Comparison of ENCODE assay signal across 16 mouse cellular contexts in the genomic region with DNA sequence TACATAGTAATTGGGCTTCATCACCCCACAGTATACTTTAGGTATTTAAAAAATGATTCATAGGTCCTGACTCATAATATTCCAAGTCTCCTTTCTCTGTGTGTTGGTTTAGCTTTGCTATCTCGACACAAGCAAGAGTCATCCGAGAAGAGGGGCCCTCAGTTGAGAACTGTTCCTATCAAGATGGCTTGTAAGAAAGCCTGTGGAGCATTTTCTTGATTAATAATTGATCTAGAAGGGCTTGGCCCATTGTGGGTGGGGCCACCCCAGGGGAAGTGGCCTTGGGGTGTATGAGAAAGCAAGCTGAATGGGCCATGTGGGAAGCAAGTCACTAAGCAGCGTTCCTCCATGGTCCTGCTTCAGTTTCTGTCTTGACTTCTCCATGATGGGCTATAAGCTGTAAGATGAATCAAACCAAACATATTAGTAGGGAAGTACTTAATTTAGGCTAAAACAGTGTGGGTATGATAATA. TPM values are rescaled to one million over a fixed set of nuclear protein-coding genes. Genes with fewer than 3 reads are reported as not detected.
DNase-seq lines count a peak whose midpoint lies in the region; ATAC-seq and TF ChIP-seq lines count a peak whose summit lies in the region.
"Had no signal": no experiment of that assay in that cellular context is flagged by ENCODE, and none has a peak within 500 bp of the region (broad histone marks: within the 10 kb centered on the region; RNA-seq: fewer than 3 reads in every experiment).

No protein-coding gene starts in this region.

- TF ChIP-seq CTCF in left cerebral cortex, adult 2 months (IDR thresholded peaks at IDR 0.05) = no peak

- ATAC-seq in inflammation-experienced regulatory T-cells, adult 6 months = peak; percentile 56
- peak; percentile 68 for ATAC-seq in monocyte, adult 5-6 weeks (replicated peaks; ENCODE audit: insufficient number of reproducible peaks, low FRiP score, low TSS enrichment, poor library complexity, severe bottlenecking)
- ATAC-seq: Patski had no signal

- intact Hi-C loops in left cerebral cortex, adult 2 months (cut with DNase I) = no loop called here

- H3K4me3 ChIP-seq in left cerebral cortex, adult 2 months = no peak overlapping the region
- H3K4me3 ChIP-seq: embryonic facial prominence, embryonic 10.5 days; hindbrain, embryonic 13.5 days; layer of hippocampus, adult 2 months; midbrain, embryonic 10.5 days had no signal

- H3K27ac ChIP-seq in left cerebral cortex, adult 2 months = no peak overlapping the region
- H3K27ac ChIP-seq: embryonic facial prominence, embryonic 10.5 days; hindbrain, embryonic 13.5 days; layer of hippocampus, adult 2 months; midbrain, embryonic 10.5 days had no signal

- peak; percentile 3 for DNase-seq in urinary bladder, postnatal 14 days (ENCODE audit: low spot score)
- DNase-seq in urinary bladder, postnatal 4 days (ENCODE audit: low spot score in 2 of 2) = no peak
- DNase-seq in heart, adult 18-20 months = no peak
- no peak for DNase-seq in left cerebral cortex, adult 2 months (ENCODE audit: extremely low spot score in 1 of 2, low spot score in 2 of 2)
- no peak for DNase-seq in embryo, embryonic 11 days
- no peak for DNase-seq in layer of hippocampus, adult 11-12 months (ENCODE audit: low spot score)
- DNase-seq: cerebellum, adult 9-11 months; liver; lung, embryonic 14.5 days had no signal

RNA-seq across cellular contexts. Expression of a gene that starts 42.3 kb away (rescaled TPM):
- polyA plus RNA-seq in inflammation-experienced regulatory T-cells, adult 6 months (2017; shearing (Covaris generic)) = 10 to 100 TPM; 39.5 to 49.9 (median 41.4) TPM
- 179 to 261 TPM (median 185 TPM) in 3 replicates for total RNA-seq in monocyte, adult 5-6 weeks (2017)
- total RNA-seq in heart, adult 18-20 months (2021) = 1 to 10 TPM; 3.8 to 5.3 TPM
- 1 to 10 TPM; 5.7 to 6.7 TPM for total RNA-seq in left cerebral cortex, adult 2 months (2021)

Comparison
In these comparisons a context has a peak if more than half of its experiments do, and no peak if none do; other contexts are left out.
1. RNA of a gene that starts 42.3 kb away (total RNA-seq): 179 to 261 TPM in monocyte, adult 5-6 weeks; 5.7 to 6.7 TPM in left cerebral cortex, adult 2 months and 3.8 to 5.3 TPM in heart, adult 18-20 months; every median in the first group is over 10 times any median in the second.